Mouse (Mus musculus): ENCODE results near the gene Slc45a2.

DNA sequence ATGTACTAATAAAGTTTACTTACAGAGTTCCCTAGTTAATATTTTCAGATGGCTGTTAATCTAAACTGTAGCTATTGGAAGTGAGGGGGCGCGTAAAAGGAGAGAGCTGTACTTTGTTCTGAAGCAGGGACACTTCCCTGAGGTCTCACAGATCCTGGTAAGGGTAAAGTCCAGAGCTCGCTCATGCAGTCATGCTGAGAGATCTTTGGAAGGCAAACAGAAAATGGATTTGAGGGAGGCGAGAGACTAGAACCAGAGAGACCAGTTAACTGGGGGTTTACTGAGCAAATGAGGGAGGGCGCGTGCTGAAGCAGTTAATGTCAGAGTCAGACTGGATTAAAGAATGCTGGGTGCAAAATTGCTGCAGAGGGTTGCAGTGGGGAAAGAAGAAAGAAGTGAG, 14.8 kb upstream of the Slc45a2 start:
- no peak for TF ChIP-seq E2F4 (IDR thresholded peaks at IDR 0.05; ENCODE audit: insufficient read depth)
- no peak for TF ChIP-seq POLR2A (IDR thresholded peaks at IDR 0.05; ENCODE audit: insufficient read length, low read depth)
- TF ChIP-seq MYOG (IDR thresholded peaks at IDR 0.05; ENCODE audit: control insufficient read depth in 1 of 3, insufficient read depth in 1 of 3, insufficient read length in 2 of 3, low read depth in 2 of 3): no peak
- no peak for TF ChIP-seq USF1 (IDR thresholded peaks at IDR 0.05; ENCODE audit: low read depth)

Data from myocyte (in vitro differentiated cells).